Mouse (Mus musculus): ENCODE data around the gene Disp3. TPM values are rescaled to one million over a fixed set of nuclear protein-coding genes. Genes with fewer than 3 reads are reported as not detected.

Gene Disp3
- polyA plus RNA-seq, 1 experiment = 20.1 TPM

GRCm38 (mm10) chr4:148273229-148273628, 14.5 kb downstream of the Disp3 start:
- H3K4me3 ChIP-seq (ENCODE audit: insufficient read depth, low read length) = no peak overlapping the region
- H3K4me1 ChIP-seq (ENCODE audit: control insufficient read depth, insufficient read depth, low read length) = peaks cover 2% of the 10 kb centered on the region; the same call in 1 of the 2 replicates
- no peak for TF ChIP-seq CTCF (IDR thresholded peaks at IDR 0.05; ENCODE audit: extremely low read depth, insufficient read depth, low read length)
- H3K27ac ChIP-seq (ENCODE audit: insufficient read depth, low read length) = no peak overlapping the region

GRCm38 (mm10) chr4:148271656-148272055, 16.1 kb downstream of the Disp3 start:
- Histone ChIP-seq H3K4me3 (ENCODE audit: insufficient read depth, low read length) (no peak overlapping the region), H3K27ac (ENCODE audit: insufficient read depth, low read length) (no peak overlapping the region), H3K4me1 (ENCODE audit: control insufficient read depth, insufficient read depth, low read length) (peaks cover 2% of the 10 kb centered on the region; the same call in 1 of the 2 replicates)
- no peak for TF ChIP-seq POLR2A (IDR thresholded peaks at IDR 0.05; ENCODE audit: extremely low read depth, insufficient read depth, low read length)
- TF ChIP-seq CTCF (IDR thresholded peaks at IDR 0.05; ENCODE audit: extremely low read depth, insufficient read depth, low read length) = no peak

- Histone ChIP-seq H3K4me3 (ENCODE audit: insufficient read depth, low read length) (no peak overlapping the region), H3K4me1 (ENCODE audit: control insufficient read depth, insufficient read depth, low read length) (no peaks in the 10 kb centered on the region), H3K27ac (ENCODE audit: insufficient read depth, low read length) (no peak overlapping the region)
- TF ChIP-seq POLR2A (IDR thresholded peaks at IDR 0.05; ENCODE audit: extremely low read depth, insufficient read depth, low read length) = no peak
- 0 out of 2 replicates have a peak, but pooled peaks have one; percentile 1 for TF ChIP-seq CTCF (IDR thresholded peaks at IDR 0.05; ENCODE audit: extremely low read depth, insufficient read depth, low read length)
Measured at GRCm38 (mm10) chr4:148266973-148267507, 20.7 kb downstream of the Disp3 start.

GRCm38 (mm10) chr4:148259941-148260340, 27.8 kb downstream of the Disp3 start:
- Histone ChIP-seq H3K4me3 (ENCODE audit: insufficient read depth, low read length) (no peak overlapping the region), H3K27ac (ENCODE audit: insufficient read depth, low read length) (no peak overlapping the region), H3K4me1 (ENCODE audit: control insufficient read depth, insufficient read depth, low read length) (no peaks in the 10 kb centered on the region)
- TF ChIP-seq CTCF (IDR thresholded peaks at IDR 0.05; ENCODE audit: extremely low read depth, insufficient read depth, low read length) = no peak
- TF ChIP-seq POLR2A (IDR thresholded peaks at IDR 0.05; ENCODE audit: extremely low read depth, insufficient read depth, low read length) = no peak

GRCm38 (mm10) chr4:148249341-148249740, 38.4 kb downstream of the Disp3 start:
- H3K4me3 ChIP-seq (ENCODE audit: insufficient read depth, low read length) = no peak overlapping the region
- no peaks in the 10 kb centered on the region for H3K4me1 ChIP-seq (ENCODE audit: control insufficient read depth, insufficient read depth, low read length)
- TF ChIP-seq CTCF (IDR thresholded peaks at IDR 0.05; ENCODE audit: extremely low read depth, insufficient read depth, low read length) (peak; percentile 46), POLR2A (IDR thresholded peaks at IDR 0.05; ENCODE audit: extremely low read depth, insufficient read depth, low read length) (no peak)
- H3K27ac ChIP-seq (ENCODE audit: insufficient read depth, low read length) = no peak overlapping the region

GRCm38 (mm10) chr4:148240387-148240786, 47.4 kb downstream of the Disp3 start:
- no peak overlapping the region for H3K4me3 ChIP-seq (ENCODE audit: insufficient read depth, low read length)
- H3K27ac ChIP-seq (ENCODE audit: insufficient read depth, low read length) = no peak overlapping the region
- TF ChIP-seq POLR2A (IDR thresholded peaks at IDR 0.05; ENCODE audit: extremely low read depth, insufficient read depth, low read length) (no peak), CTCF (IDR thresholded peaks at IDR 0.05; ENCODE audit: extremely low read depth, insufficient read depth, low read length) (no peak)
- H3K4me1 ChIP-seq (ENCODE audit: control insufficient read depth, insufficient read depth, low read length) = no peaks in the 10 kb centered on the region

- Histone ChIP-seq H3K4me1 (ENCODE audit: control insufficient read depth, insufficient read depth, low read length) (no peaks in the 10 kb centered on the region), H3K4me3 (ENCODE audit: insufficient read depth, low read length) (no peak overlapping the region), H3K27ac (ENCODE audit: insufficient read depth, low read length) (no peak overlapping the region)
- TF ChIP-seq CTCF (IDR thresholded peaks at IDR 0.05; ENCODE audit: extremely low read depth, insufficient read depth, low read length) = no peak
- no peak for TF ChIP-seq POLR2A (IDR thresholded peaks at IDR 0.05; ENCODE audit: extremely low read depth, insufficient read depth, low read length)
Measured at GRCm38 (mm10) chr4:148239474-148240130, 48.2 kb downstream of the Disp3 start.

- TF ChIP-seq POLR2A (IDR thresholded peaks at IDR 0.05; ENCODE audit: extremely low read depth, insufficient read depth, low read length) = no peak
- no peak for TF ChIP-seq CTCF (IDR thresholded peaks at IDR 0.05; ENCODE audit: extremely low read depth, insufficient read depth, low read length)
- H3K4me1 ChIP-seq (ENCODE audit: control insufficient read depth, insufficient read depth, low read length) = no peaks in the 10 kb centered on the region
- H3K4me3 ChIP-seq (ENCODE audit: insufficient read depth, low read length) = no peak overlapping the region
- H3K27ac ChIP-seq (ENCODE audit: insufficient read depth, low read length) = no peak overlapping the region
Measured at GRCm38 (mm10) chr4:148238919-148239318, 48.8 kb downstream of the Disp3 start.

GRCm38 (mm10) chr4:148238218-148238617, 49.5 kb downstream of the Disp3 start:
- Histone ChIP-seq H3K4me3 (ENCODE audit: insufficient read depth, low read length) (no peak overlapping the region), H3K27ac (ENCODE audit: insufficient read depth, low read length) (no peak overlapping the region), H3K4me1 (ENCODE audit: control insufficient read depth, insufficient read depth, low read length) (no peaks in the 10 kb centered on the region)
- TF ChIP-seq POLR2A (IDR thresholded peaks at IDR 0.05; ENCODE audit: extremely low read depth, insufficient read depth, low read length) (no peak), CTCF (IDR thresholded peaks at IDR 0.05; ENCODE audit: extremely low read depth, insufficient read depth, low read length) (no peak)

GRCm38 (mm10) chr4:148236664-148237063, 51.1 kb downstream of the Disp3 start:
- TF ChIP-seq CTCF (IDR thresholded peaks at IDR 0.05; ENCODE audit: extremely low read depth, insufficient read depth, low read length) = no peak
- TF ChIP-seq POLR2A (IDR thresholded peaks at IDR 0.05; ENCODE audit: extremely low read depth, insufficient read depth, low read length) = no peak
- H3K27ac ChIP-seq (ENCODE audit: insufficient read depth, low read length) = no peak overlapping the region

More at GRCm38 (mm10) chr4:148236664-148237063, 51.1 kb downstream of the Disp3 start:
- no peak overlapping the region for H3K4me3 ChIP-seq (ENCODE audit: insufficient read depth, low read length)
- H3K4me1 ChIP-seq (ENCODE audit: control insufficient read depth, insufficient read depth, low read length) = no peaks in the 10 kb centered on the region
